Mouse (Mus musculus) neural tube, embryonic 12.5 days (tissue): ENCODE results near the gene Farp1. TPM values are rescaled to one million over a fixed set of nuclear protein-coding genes. Genes with fewer than 3 reads are reported as not detected.

ENCODE experiments used
- ATAC-seq: fragments of 200-750 bp; cut with Nextera tagmentation; 2 replicates; pipeline ENCODE4 v1.8.0; 2017; ENCODE audit warnings: low read depth, mild to moderate bottlenecking, moderate TSS enrichment, moderate library complexity; ENCODE audit not compliant: low FRiP score
- H3K27ac ChIP-seq: fragments of 300-500 bp; sonication (generic); 2 replicates; pipeline ENCODE4 v1.5.1; 2016
- H3K27me3 ChIP-seq: fragments of 300-500 bp; sonication (generic); replicated peaks from 2 replicates; pipeline ENCODE4 v1.6.1; 2016; ENCODE audit warnings: mild to moderate bottlenecking
- H3K36me3 ChIP-seq: fragments of 300-500 bp; sonication (generic); 2 replicates; pipeline ENCODE4 v1.6.1; 2016; ENCODE audit warnings: mild to moderate bottlenecking
- H3K4me1 ChIP-seq: fragments of 300-500 bp; sonication (generic); 2 replicates; pipeline ENCODE4 v1.6.1; 2016
- H3K4me2 ChIP-seq: fragments of 300-500 bp; sonication (generic); replicated peaks from 2 replicates; pipeline ENCODE4 v1.6.1; 2016; ENCODE audit warnings: mild to moderate bottlenecking
- H3K4me3 ChIP-seq: fragments of 300-500 bp; sonication (generic); 2 replicates; pipeline ENCODE4 v1.5.1; 2016
- H3K9ac ChIP-seq: fragments of 300-500 bp; sonication (generic); 2 replicates; pipeline ENCODE4 v1.6.1; 2016; ENCODE audit warnings: mild to moderate bottlenecking
- H3K9me3 ChIP-seq: fragments of 300-500 bp; sonication (generic); 2 replicates; pipeline ENCODE4 v1.6.1; 2016; ENCODE audit warnings: mild to moderate bottlenecking
- WGBS: fragments of 180-500 bp; shearing (Covaris S2); methylation state at CpG from one replicate; pipeline ENCODE4 v1.1.7; 2016; 5-methylcytosine and 5-hydroxymethylcytosine counted together
- polyA plus RNA-seq: library from polyadenylated mRNA; unstranded; fragments of >200 nt; fragmentation: Nextera tagmentation; extraction: Ambion mirVana; gene quantifications from 2 replicates; pipeline ENCODE4 v1.2.1, GENCODE M21; 2016

Gene Farp1
- polyA plus RNA-seq, 1 experiment from 2014 or later = 24.9 TPM

- Histone ChIP-seq H3K4me3 (no peak overlapping the region), H3K27ac (no peak overlapping the region), H3K4me2 (no peak overlapping the region), H3K4me1 (peaks cover 20% of the 10 kb centered on the region), H3K9me3 (no peaks in the 10 kb centered on the region), H3K9ac (no peak overlapping the region), H3K27me3 (no peaks in the 10 kb centered on the region), H3K36me3 (no peaks in the 10 kb centered on the region)
- WGBS = 27% methylated on average over 10 of the region's 10 CpGs
- no peak for ATAC-seq
Observed at GRCm38 (mm10) chr14:121059266-121059665, 24.3 kb downstream of the Farp1 start.

GRCm38 (mm10) chr14:121060484-121060883 is 25.5 kb downstream of the Farp1 start:
- ATAC-seq = no peak
- Histone ChIP-seq H3K4me2 (no peak overlapping the region), H3K36me3 (no peaks in the 10 kb centered on the region), H3K27ac (no peak overlapping the region), H3K27me3 (no peaks in the 10 kb centered on the region), H3K9me3 (no peaks in the 10 kb centered on the region), H3K9ac (no peak overlapping the region), H3K4me3 (no peak overlapping the region), H3K4me1 (peaks cover 18% of the 10 kb centered on the region)
- 87% methylated on average over 11 of the region's 11 CpGs for WGBS

- Histone ChIP-seq H3K4me3 (no peak overlapping the region), H3K4me1 (peaks cover 18% of the 10 kb centered on the region), H3K27me3 (no peaks in the 10 kb centered on the region), H3K27ac (no peak overlapping the region), H3K9ac (no peak overlapping the region), H3K9me3 (no peaks in the 10 kb centered on the region), H3K36me3 (peaks cover 3% of the 10 kb centered on the region; the same call in 1 of the 2 replicates), H3K4me2 (no peak overlapping the region)
- WGBS = 72% methylated on average over 4 of the region's 4 CpGs
- ATAC-seq = no peak
Observed at GRCm38 (mm10) chr14:121061686-121062085, 26.7 kb downstream of the Farp1 start.

- Histone ChIP-seq H3K4me2 (peak overlapping the region; percentile 28; the same call in 1 of the 2 replicates), H3K9me3 (no peaks in the 10 kb centered on the region), H3K27me3 (no peaks in the 10 kb centered on the region), H3K36me3 (peaks cover 3% of the 10 kb centered on the region; the same call in 1 of the 2 replicates), H3K4me3 (no peak overlapping the region), H3K27ac (no peak overlapping the region; the same call in 1 of the 2 replicates), H3K4me1 (peaks cover 18% of the 10 kb centered on the region), H3K9ac (no peak overlapping the region)
- 20% methylated on average over 14 of the region's 14 CpGs for WGBS
- ATAC-seq = peak; percentile 86
Observed at GRCm38 (mm10) chr14:121062238-121063082, 27.5 kb downstream of the Farp1 start.

- Histone ChIP-seq H3K4me1 (peaks cover 15% of the 10 kb centered on the region), H3K9ac (no peak overlapping the region), H3K4me2 (no peak overlapping the region), H3K36me3 (peaks cover 3% of the 10 kb centered on the region; the same call in 1 of the 2 replicates), H3K4me3 (no peak overlapping the region), H3K27ac (no peak overlapping the region), H3K27me3 (no peaks in the 10 kb centered on the region), H3K9me3 (no peaks in the 10 kb centered on the region)
- ATAC-seq = no peak
- 66% methylated on average over 1 of the region's 1 CpGs for WGBS
Observed at GRCm38 (mm10) chr14:121064726-121065125, 29.7 kb downstream of the Farp1 start.

GRCm38 (mm10) chr14:121073093-121073866 is 38.3 kb downstream of the Farp1 start:
- 0 out of 2 replicates have a peak, but pooled peaks have one; percentile 13 for ATAC-seq

GRCm38 (mm10) chr14:121074197-121074734 is 39.3 kb downstream of the Farp1 start:
- no peak overlapping the region for H3K4me2 ChIP-seq
- 94% methylated on average over 2 of the region's 2 CpGs for WGBS
- no peak overlapping the region for H3K4me3 ChIP-seq
- H3K36me3 ChIP-seq = peaks cover 5% of the 10 kb centered on the region; the same call in 1 of the 2 replicates
- H3K4me1 ChIP-seq = peaks cover 4% of the 10 kb centered on the region; the same call in 1 of the 2 replicates
- H3K9me3 ChIP-seq = no peaks in the 10 kb centered on the region
- H3K9ac ChIP-seq = no peak overlapping the region
- ATAC-seq = no peak
- no peak overlapping the region for H3K27ac ChIP-seq
- H3K27me3 ChIP-seq = no peaks in the 10 kb centered on the region

More at GRCm38 (mm10) chr14:121073093-121073866, 38.3 kb downstream of the Farp1 start:
- H3K27me3 ChIP-seq = no peaks in the 10 kb centered on the region
- peaks cover 4% of the 10 kb centered on the region; the same call in 1 of the 2 replicates for H3K4me1 ChIP-seq
- no peaks in the 10 kb centered on the region for H3K36me3 ChIP-seq
- no peaks in the 10 kb centered on the region for H3K9me3 ChIP-seq
- H3K9ac ChIP-seq = no peak overlapping the region
- WGBS = 95% methylated on average over 5 of the region's 5 CpGs
- H3K4me3 ChIP-seq = no peak overlapping the region
- H3K4me2 ChIP-seq = no peak overlapping the region
- no peak overlapping the region for H3K27ac ChIP-seq

- WGBS = 75% methylated on average over 5 of the region's 5 CpGs
- Histone ChIP-seq H3K4me1 (no peaks in the 10 kb centered on the region), H3K4me3 (no peak overlapping the region), H3K27ac (no peak overlapping the region), H3K36me3 (peaks cover 11% of the 10 kb centered on the region; the same call in 1 of the 2 replicates), H3K4me2 (no peak overlapping the region), H3K27me3 (no peaks in the 10 kb centered on the region), H3K9me3 (no peaks in the 10 kb centered on the region), H3K9ac (no peak overlapping the region)
- ATAC-seq = no peak
Observed at GRCm38 (mm10) chr14:121080739-121081138, 45.7 kb downstream of the Farp1 start.

GRCm38 (mm10) chr14:121082341-121082740 is 47.3 kb downstream of the Farp1 start:
- Histone ChIP-seq H3K9ac (no peak overlapping the region), H3K9me3 (no peaks in the 10 kb centered on the region), H3K27ac (no peak overlapping the region; the same call in 1 of the 2 replicates), H3K4me3 (no peak overlapping the region), H3K36me3 (peaks cover 11% of the 10 kb centered on the region; the same call in 1 of the 2 replicates), H3K4me2 (no peak overlapping the region), H3K4me1 (no peaks in the 10 kb centered on the region), H3K27me3 (no peaks in the 10 kb centered on the region)
- ATAC-seq = no peak
- 71% methylated on average over 7 of the region's 7 CpGs for WGBS

GRCm38 (mm10) chr14:121082793-121083192 is 47.8 kb downstream of the Farp1 start:
- ATAC-seq = no peak

GRCm38 (mm10) chr14:121083352-121083751 is 48.4 kb downstream of the Farp1 start:
- Histone ChIP-seq H3K27ac (no peak overlapping the region), H3K27me3 (no peaks in the 10 kb centered on the region), H3K4me1 (no peaks in the 10 kb centered on the region), H3K36me3 (peaks cover 11% of the 10 kb centered on the region; the same call in 1 of the 2 replicates), H3K4me3 (no peak overlapping the region), H3K4me2 (no peak overlapping the region), H3K9me3 (no peaks in the 10 kb centered on the region), H3K9ac (no peak overlapping the region)
- ATAC-seq = no peak
- 83% methylated on average over 3 of the region's 3 CpGs for WGBS

More at GRCm38 (mm10) chr14:121082793-121083192, 47.8 kb downstream of the Farp1 start:
- Histone ChIP-seq H3K4me1 (no peaks in the 10 kb centered on the region), H3K27ac (no peak overlapping the region), H3K9ac (no peak overlapping the region), H3K27me3 (no peaks in the 10 kb centered on the region), H3K4me3 (no peak overlapping the region), H3K4me2 (no peak overlapping the region), H3K9me3 (no peaks in the 10 kb centered on the region), H3K36me3 (peaks cover 11% of the 10 kb centered on the region; the same call in 1 of the 2 replicates)
- whole genome bisulfite sequencing = 74% methylated on average over 2 of the region's 2 CpGs

GRCm38 (mm10) chr14:121092517-121092916 is 57.5 kb downstream of the Farp1 start:
- H3K9me3 ChIP-seq = peaks cover 7% of the 10 kb centered on the region; the same call in 1 of the 2 replicates
- WGBS = 67% methylated on average over 9 of the region's 9 CpGs
- H3K27ac ChIP-seq = no peak overlapping the region
- peaks cover 13% of the 10 kb centered on the region; the same call in 1 of the 2 replicates for H3K36me3 ChIP-seq
- H3K27me3 ChIP-seq = no peaks in the 10 kb centered on the region
- H3K4me2 ChIP-seq = no peak overlapping the region
- no peak overlapping the region for H3K9ac ChIP-seq
- no peak for ATAC-seq
- no peaks in the 10 kb centered on the region; the same call in 1 of the 2 replicates for H3K4me1 ChIP-seq
- H3K4me3 ChIP-seq = no peak overlapping the region
